Mouse (Mus musculus) c-Kit-positive CD71-negative TER-119-negative erythroid progenitor cells, embryonic 14.5 days (primary cell): ENCODE results near the gene Rorc.
A peak's percentile ranks its signal among the peaks of the same experiment; 100 is the strongest.

Experiments
- DNase-seq: peaks from one replicate; pipeline ENCODE4 v3.0.0-alpha.2; 2013; ENCODE audit warnings: low read depth

Gene Rorc

DNA sequence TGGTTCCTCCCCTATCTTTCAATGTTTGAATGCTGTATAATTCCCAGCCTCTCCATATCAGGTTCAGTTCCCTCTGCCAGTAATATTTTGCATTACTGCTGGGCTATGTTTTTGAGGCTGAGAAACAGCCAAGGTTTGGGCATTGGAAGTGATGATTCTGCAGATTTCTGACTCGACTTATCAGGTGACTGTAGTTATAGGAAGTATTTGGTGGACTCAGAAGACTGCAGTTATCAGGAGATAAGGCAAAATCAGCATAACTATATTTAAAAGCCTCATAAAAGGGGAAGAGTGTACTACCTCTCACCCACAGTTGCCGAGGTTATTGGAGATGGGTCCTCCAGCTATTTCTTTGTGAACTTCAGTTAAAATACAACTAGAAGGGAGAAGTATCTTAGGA, 58.4 kb downstream of the Rorc start:
- no peak for DNase-seq

GRCm38 (mm10) chr3:94434305-94434704, 61.7 kb downstream of the Rorc start:
- DNase-seq, result no peak

DNA sequence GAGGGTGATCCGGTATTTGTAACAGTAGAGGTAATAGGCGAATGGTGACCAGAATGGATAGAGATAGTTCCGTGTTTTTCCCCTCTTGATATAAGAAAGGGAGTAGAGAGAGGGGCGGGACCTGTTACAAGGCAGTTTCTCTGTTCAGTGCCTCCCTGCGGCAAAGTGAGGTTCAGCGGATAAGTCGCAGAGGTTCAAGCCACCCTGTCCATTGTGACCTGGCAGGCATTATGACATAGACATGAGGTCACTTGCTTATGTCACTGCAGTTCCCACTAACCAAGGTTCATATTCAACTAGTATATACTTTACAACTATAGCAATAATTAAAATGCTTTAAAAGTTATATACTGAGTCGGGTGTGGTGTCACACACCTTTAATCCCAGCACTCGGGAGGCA, 63.8 kb downstream of the Rorc start:
- no peak for DNase-seq

DNA sequence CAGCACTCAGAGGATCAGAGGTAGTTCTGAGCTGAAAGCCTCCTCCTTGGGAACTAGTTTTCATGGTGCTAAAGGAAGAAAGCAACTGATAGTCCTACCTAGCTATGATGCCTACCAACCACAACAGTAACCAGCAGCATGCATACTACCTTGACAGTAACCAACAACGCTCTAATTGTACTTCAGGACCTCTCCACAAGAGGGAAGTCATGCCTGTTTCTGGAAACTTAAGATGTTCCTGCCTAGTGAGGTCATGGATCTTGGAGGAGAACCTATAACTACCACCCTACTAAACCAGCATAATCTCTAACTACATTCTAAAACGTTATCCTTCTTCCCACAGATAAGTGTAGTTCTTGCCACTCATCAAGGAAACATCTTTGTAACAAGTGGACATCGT, 68.6 kb downstream of the Rorc start:
- DNase-seq, result peak; percentile 29

DNA sequence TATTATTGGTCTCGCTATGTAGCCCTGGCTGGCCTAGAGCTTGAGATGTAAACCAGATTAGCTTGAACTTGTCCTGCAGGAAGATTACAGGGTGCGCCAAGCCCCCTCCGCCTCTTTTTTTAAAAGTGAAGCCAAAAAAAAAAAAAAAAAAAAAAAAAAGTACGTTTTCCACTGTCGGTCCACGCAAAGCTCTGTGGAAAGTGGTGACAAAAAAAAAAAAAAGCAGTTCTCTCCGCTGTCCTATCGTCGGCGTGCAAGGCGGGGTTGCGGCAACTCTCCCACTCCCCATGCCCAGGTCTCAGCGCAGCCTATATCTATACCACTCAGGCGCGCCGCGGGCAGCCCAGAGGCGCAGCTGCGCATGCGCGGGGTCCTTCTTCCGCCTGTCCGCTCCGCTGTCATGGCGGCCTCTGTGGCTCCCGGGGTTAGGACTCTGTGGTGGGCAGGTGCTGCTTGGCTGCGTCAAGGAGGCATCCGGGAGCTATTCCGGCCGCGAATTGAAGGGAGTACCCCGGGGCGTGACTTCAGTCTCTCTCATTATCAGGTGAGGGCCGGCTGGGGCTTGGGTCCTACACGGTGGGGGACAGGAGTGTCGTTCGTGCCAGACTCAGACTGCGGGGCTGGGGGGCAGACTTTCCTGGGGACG, 70.5 kb downstream of the Rorc start, which contains the start of gene Mrpl9:
Mrpl9 (plus strand) TSS at position 368 of the 646 bp plus-strand sequence.
- DNase-seq, result peak; percentile 81

DNA sequence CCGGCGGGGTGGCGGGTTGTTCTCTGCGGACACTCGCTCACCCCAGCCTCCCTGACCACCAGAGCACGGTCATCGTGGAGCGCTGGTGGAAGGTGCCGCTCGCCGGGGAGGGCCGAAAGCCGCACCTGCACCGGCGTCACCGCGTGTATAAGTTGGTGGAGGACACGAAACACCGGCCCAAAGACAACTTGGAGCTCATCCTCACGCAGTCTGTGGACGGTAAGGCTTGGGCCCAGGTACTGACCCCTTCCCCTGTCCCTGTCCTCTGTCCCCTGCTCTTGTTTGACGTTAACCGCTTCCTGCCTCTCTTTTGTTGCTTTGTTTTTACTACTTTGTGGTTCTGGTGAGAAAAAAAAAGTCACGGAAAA, 71.0 kb downstream of the Rorc start, which contains the start of gene Oaz3:
Oaz3 (minus strand) TSS at position 319 of the 368 bp plus-strand sequence.
- DNase-seq, result no peak
